Comparison of ENCODE assay signal across 8 mouse cellular contexts in the genomic region with DNA sequence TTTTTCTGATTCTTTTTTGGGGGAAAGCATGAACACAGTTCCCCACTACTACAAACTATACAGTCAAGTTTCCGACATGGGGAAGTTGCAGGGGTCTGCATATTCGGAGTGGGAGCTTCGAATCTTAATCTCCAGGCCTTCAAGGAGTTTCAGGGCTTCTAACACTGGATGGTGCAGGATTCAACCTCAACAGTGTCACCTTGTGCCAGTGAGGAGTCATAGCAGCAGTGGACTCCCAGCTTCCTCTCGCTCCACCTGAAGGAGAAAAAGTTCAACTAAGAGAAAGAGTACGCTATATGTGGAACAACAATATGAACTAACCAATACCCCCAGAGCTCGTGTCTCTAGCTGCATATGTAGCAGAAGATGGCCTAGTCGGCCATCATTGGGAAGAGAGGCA. TPM values are rescaled to one million over a fixed set of nuclear protein-coding genes. Genes with fewer than 3 reads are reported as not detected.
A peak's percentile ranks its signal among the peaks of the same experiment; 100 is the strongest.
DNase-seq lines count a peak whose midpoint lies in the region; ATAC-seq and TF ChIP-seq lines count a peak whose summit lies in the region.

No protein-coding gene starts in this region.

- WGBS in hindbrain, embryonic 11.5 days = 41% methylated on average over 7 of the region's 7 CpGs
- WGBS in hindbrain, embryonic 14.5 days = 45% methylated on average over 7 of the region's 7 CpGs
- 37% methylated on average over 7 of the region's 7 CpGs for WGBS in embryonic facial prominence, embryonic 14.5 days
- WGBS in forebrain, embryonic 11.5 days = 35% methylated on average over 7 of the region's 7 CpGs

- H3K4me1 ChIP-seq in hindbrain, embryonic 11.5 days (replicated peaks; ENCODE audit: control insufficient read depth, insufficient read depth, low read length) = no peaks in the 10 kb centered on the region
- H3K4me1 ChIP-seq in hindbrain, embryonic 14.5 days (replicated peaks; ENCODE audit: control insufficient read depth, insufficient read depth, low read length) = no peaks in the 10 kb centered on the region
- H3K4me1 ChIP-seq in E14TG2a.4 (replicated peaks; ENCODE audit: low read depth, low read length) = peaks cover 53% of the 10 kb centered on the region
- no peaks in the 10 kb centered on the region for H3K4me1 ChIP-seq in embryonic facial prominence, embryonic 14.5 days (ENCODE audit: control insufficient read depth, insufficient read depth, low read length)
- H3K4me1 ChIP-seq in forebrain, embryonic 11.5 days (replicated peaks; ENCODE audit: control insufficient read depth, insufficient read depth, low read length) = no peaks in the 10 kb centered on the region

- no peaks in the 10 kb centered on the region for H3K27me3 ChIP-seq in hindbrain, embryonic 11.5 days (ENCODE audit: control insufficient read depth, insufficient read depth, low read length)
- no peaks in the 10 kb centered on the region; the same call in 1 of the 2 replicates for H3K27me3 ChIP-seq in hindbrain, embryonic 14.5 days (ENCODE audit: control insufficient read depth, insufficient read depth, low read length)
- H3K27me3 ChIP-seq in E14TG2a.4 (ENCODE audit: insufficient read depth, low read length) = no peaks in the 10 kb centered on the region
- no peaks in the 10 kb centered on the region for H3K27me3 ChIP-seq in embryonic facial prominence, embryonic 14.5 days (replicated peaks; ENCODE audit: control insufficient read depth, insufficient read depth, low read length)
- no peaks in the 10 kb centered on the region; the same call in 1 of the 2 replicates for H3K27me3 ChIP-seq in forebrain, embryonic 11.5 days (ENCODE audit: control insufficient read depth, insufficient read depth, low read length)

- no peak overlapping the region for H3K27ac ChIP-seq in hindbrain, embryonic 11.5 days (ENCODE audit: low read depth, low read length)
- no peak overlapping the region for H3K27ac ChIP-seq in hindbrain, embryonic 14.5 days
- no peak overlapping the region for H3K27ac ChIP-seq in embryonic facial prominence, embryonic 14.5 days (replicated peaks; ENCODE audit: low read depth, low read length)
- no peak overlapping the region for H3K27ac ChIP-seq in forebrain, embryonic 11.5 days (ENCODE audit: low read depth, low read length)

- no peak overlapping the region for H3K4me2 ChIP-seq in hindbrain, embryonic 11.5 days (replicated peaks; ENCODE audit: low read depth, low read length)
- no peak overlapping the region for H3K4me2 ChIP-seq in hindbrain, embryonic 14.5 days (replicated peaks)
- no peak overlapping the region for H3K4me2 ChIP-seq in embryonic facial prominence, embryonic 14.5 days (ENCODE audit: low read depth, low read length)
- no peak overlapping the region for H3K4me2 ChIP-seq in forebrain, embryonic 11.5 days (ENCODE audit: low read depth, low read length, severe bottlenecking)

- peak; percentile 52 for TF ChIP-seq CTCF in E14TG2a.4 (conservative IDR thresholded peaks at IDR 0.05; ENCODE audit: low read length)

- ATAC-seq in hindbrain, embryonic 11.5 days (ENCODE audit: low FRiP score) = no peak
- no peak for ATAC-seq in hindbrain, embryonic 14.5 days (ENCODE audit: low FRiP score)
- ATAC-seq in embryonic facial prominence, embryonic 14.5 days (ENCODE audit: low read depth) = no peak
- peak; percentile 83 for ATAC-seq in megakaryocyte progenitor cell, adult 5-6 weeks (replicated peaks; ENCODE audit: poor library complexity)
- no peak for ATAC-seq in forebrain, embryonic 11.5 days (replicated peaks; ENCODE audit: low FRiP score)

- H3K36me3 ChIP-seq in hindbrain, embryonic 11.5 days (ENCODE audit: control insufficient read depth, insufficient read depth, low read length) = no peaks in the 10 kb centered on the region
- no peaks in the 10 kb centered on the region for H3K36me3 ChIP-seq in hindbrain, embryonic 14.5 days (replicated peaks; ENCODE audit: control insufficient read depth, insufficient read depth)
- no peaks in the 10 kb centered on the region for H3K36me3 ChIP-seq in E14TG2a.4 (ENCODE audit: insufficient read depth, low read length)
- H3K36me3 ChIP-seq in embryonic facial prominence, embryonic 14.5 days (ENCODE audit: control insufficient read depth, insufficient read depth, low read length) = no peaks in the 10 kb centered on the region
- H3K36me3 ChIP-seq in forebrain, embryonic 11.5 days (ENCODE audit: control insufficient read depth, insufficient read depth, low read length) = no peaks in the 10 kb centered on the region

- no peak overlapping the region for H3K9ac ChIP-seq in hindbrain, embryonic 11.5 days (ENCODE audit: low read depth, low read length)
- no peak overlapping the region for H3K9ac ChIP-seq in hindbrain, embryonic 14.5 days
- H3K9ac ChIP-seq in embryonic facial prominence, embryonic 14.5 days (ENCODE audit: low read depth, low read length) = no peak overlapping the region
- no peak overlapping the region for H3K9ac ChIP-seq in forebrain, embryonic 11.5 days (ENCODE audit: low read length)

- DNase-seq in hindbrain, embryonic 11.5 days (ENCODE audit: low spot score) = peak; percentile 3
- DNase-seq in hindbrain, embryonic 14.5 days (ENCODE audit: low spot score) = no peak
- peak; percentile 30 for DNase-seq in embryonic facial prominence, embryonic 14.5 days (ENCODE audit: low spot score)
- DNase-seq in Muller cell, postnatal 12 days (ENCODE audit: inconsistent ontology term) = no peak
- no peak for DNase-seq in urinary bladder, postnatal 14 days (ENCODE audit: low spot score)
- DNase-seq in forebrain, embryonic 11.5 days (ENCODE audit: low spot score) = no peak

- no peak overlapping the region for H3K4me3 ChIP-seq in hindbrain, embryonic 11.5 days (ENCODE audit: low read depth, low read length)
- no peak overlapping the region for H3K4me3 ChIP-seq in hindbrain, embryonic 14.5 days (replicated peaks; ENCODE audit: low read length)
- H3K4me3 ChIP-seq in E14TG2a.4 (replicated peaks; ENCODE audit: low read length) = no peak overlapping the region
- no peak overlapping the region for H3K4me3 ChIP-seq in embryonic facial prominence, embryonic 14.5 days (ENCODE audit: low read depth, low read length)
- H3K4me3 ChIP-seq in forebrain, embryonic 11.5 days (ENCODE audit: low read depth, low read length) = no peak overlapping the region

- no peaks in the 10 kb centered on the region for H3K9me3 ChIP-seq in hindbrain, embryonic 11.5 days (ENCODE audit: control insufficient read depth, low read length)
- no peaks in the 10 kb centered on the region for H3K9me3 ChIP-seq in hindbrain, embryonic 14.5 days (ENCODE audit: control insufficient read depth, low read length)
- H3K9me3 ChIP-seq in E14TG2a.4 (ENCODE audit: low read length) = no peaks in the 10 kb centered on the region
- no peaks in the 10 kb centered on the region for H3K9me3 ChIP-seq in embryonic facial prominence, embryonic 14.5 days (ENCODE audit: control insufficient read depth, low read length)
- no peaks in the 10 kb centered on the region for H3K9me3 ChIP-seq in forebrain, embryonic 11.5 days (ENCODE audit: control insufficient read depth, low read length)

RNA-seq across cellular contexts. Expression of a gene that starts 7.4 kb away (rescaled TPM):
- polyA plus RNA-seq in hindbrain, embryonic 11.5 days (2014; fragmentation: Nextera tagmentation; extraction: Ambion mirVana) = 38.5 and 40.9 TPM in 2 replicates
- 68.8 and 74.4 TPM in 2 replicates for polyA plus RNA-seq in hindbrain, embryonic 14.5 days (2014; fragmentation: Nextera tagmentation; extraction: Ambion mirVana)
- 44.1 and 50.4 TPM in 2 replicates for polyA plus RNA-seq in embryonic facial prominence, embryonic 14.5 days (2014; fragmentation: Nextera tagmentation; extraction: Ambion mirVana)
- 2.0 and 6.8 TPM in 2 replicates for total RNA-seq in megakaryocyte progenitor cell, adult 5-6 weeks (2015)
- total RNA-seq in megakaryocyte progenitor cell, adult 5-6 weeks (2017) = 2.9 and 11.5 TPM in 2 replicates
- 20.2 and 27.6 TPM in 2 replicates for polyA plus RNA-seq in forebrain, embryonic 11.5 days (2014; fragmentation: Nextera tagmentation; extraction: Ambion mirVana)

RNA-seq across cellular contexts. Expression of a gene that starts 8.3 kb away (rescaled TPM):
- 0.33 and 0.34 TPM in 2 replicates for polyA plus RNA-seq in hindbrain, embryonic 11.5 days (2014; fragmentation: Nextera tagmentation; extraction: Ambion mirVana)
- polyA plus RNA-seq in hindbrain, embryonic 14.5 days (2014; fragmentation: Nextera tagmentation; extraction: Ambion mirVana) = 0.71 and 0.81 TPM in 2 replicates
- polyA plus RNA-seq in embryonic facial prominence, embryonic 14.5 days (2014; fragmentation: Nextera tagmentation; extraction: Ambion mirVana) = 0.54 and 0.64 TPM in 2 replicates
- total RNA-seq in megakaryocyte progenitor cell, adult 5-6 weeks (2015) = not detected in 2 replicates
- not detected in 2 replicates for total RNA-seq in megakaryocyte progenitor cell, adult 5-6 weeks (2017)
- polyA plus RNA-seq in forebrain, embryonic 11.5 days (2014; fragmentation: Nextera tagmentation; extraction: Ambion mirVana) = 0.11 and 0.17 TPM in 2 replicates

RNA-seq across cellular contexts. Expression of a gene that starts 8.4 kb away (rescaled TPM):
- polyA plus RNA-seq in hindbrain, embryonic 11.5 days (2014; fragmentation: Nextera tagmentation; extraction: Ambion mirVana) = 39.1 and 43.7 TPM in 2 replicates
- polyA plus RNA-seq in hindbrain, embryonic 14.5 days (2014; fragmentation: Nextera tagmentation; extraction: Ambion mirVana) = 31.9 and 41.4 TPM in 2 replicates
- 48.3 and 54.1 TPM in 2 replicates for polyA plus RNA-seq in embryonic facial prominence, embryonic 14.5 days (2014; fragmentation: Nextera tagmentation; extraction: Ambion mirVana)
- 30.0 and 30.6 TPM in 2 replicates for total RNA-seq in megakaryocyte progenitor cell, adult 5-6 weeks (2015)
- 31.9 and 32.3 TPM in 2 replicates for total RNA-seq in megakaryocyte progenitor cell, adult 5-6 weeks (2017)
- 36.4 and 37.9 TPM in 2 replicates for polyA plus RNA-seq in forebrain, embryonic 11.5 days (2014; fragmentation: Nextera tagmentation; extraction: Ambion mirVana)

RNA-seq across cellular contexts. Expression of a gene that starts 30.2 kb away (rescaled TPM):
- polyA plus RNA-seq in hindbrain, embryonic 11.5 days (2014; fragmentation: Nextera tagmentation; extraction: Ambion mirVana) = 1.4 and 3.2 TPM in 2 replicates
- 2.9 and 3.2 TPM in 2 replicates for polyA plus RNA-seq in hindbrain, embryonic 14.5 days (2014; fragmentation: Nextera tagmentation; extraction: Ambion mirVana)
- polyA plus RNA-seq in embryonic facial prominence, embryonic 14.5 days (2014; fragmentation: Nextera tagmentation; extraction: Ambion mirVana) = 21.4 TPM in 2 replicates
- total RNA-seq in megakaryocyte progenitor cell, adult 5-6 weeks (2015) = 0.20 TPM in 1 of 2 replicates, not detected in the other
- not detected in 2 replicates for total RNA-seq in megakaryocyte progenitor cell, adult 5-6 weeks (2017)
- polyA plus RNA-seq in forebrain, embryonic 11.5 days (2014; fragmentation: Nextera tagmentation; extraction: Ambion mirVana) = 1.8 and 2.2 TPM in 2 replicates

RNA-seq across cellular contexts. Expression of a gene that starts 31.0 kb away (rescaled TPM):
- polyA plus RNA-seq in hindbrain, embryonic 11.5 days (2014; fragmentation: Nextera tagmentation; extraction: Ambion mirVana) = 14.1 and 16.3 TPM in 2 replicates
- polyA plus RNA-seq in hindbrain, embryonic 14.5 days (2014; fragmentation: Nextera tagmentation; extraction: Ambion mirVana) = 17.0 and 17.7 TPM in 2 replicates
- polyA plus RNA-seq in embryonic facial prominence, embryonic 14.5 days (2014; fragmentation: Nextera tagmentation; extraction: Ambion mirVana) = 8.6 and 11.6 TPM in 2 replicates
- 6.8 TPM in 2 replicates for total RNA-seq in megakaryocyte progenitor cell, adult 5-6 weeks (2015)
- 3.6 and 6.8 TPM in 2 replicates for total RNA-seq in megakaryocyte progenitor cell, adult 5-6 weeks (2017)
- polyA plus RNA-seq in forebrain, embryonic 11.5 days (2014; fragmentation: Nextera tagmentation; extraction: Ambion mirVana) = 12.3 and 15.7 TPM in 2 replicates

Comparison
In these comparisons a context has a peak if more than half of its experiments do, and no peak if none do; other contexts are left out.
1. DNase-seq: peak in hindbrain, embryonic 11.5 days (single experiment) and embryonic facial prominence, embryonic 14.5 days (single experiment); none in hindbrain, embryonic 14.5 days (single experiment), Muller cell, postnatal 12 days (single experiment), urinary bladder, postnatal 14 days (single experiment) and forebrain, embryonic 11.5 days (single experiment).